Mouse (Mus musculus) frontal cortex, postnatal 36 days (tissue): ENCODE results near the gene D7Ertd443e.

Experiments used
- DNase-seq, 2 experiments: peaks; one replicate each; pipeline ENCODE4 v3.0.0; 2022; ENCODE audit warnings: low spot score in 2 of 2

Gene D7Ertd443e

GRCm38 (mm10) chr7:134289126-134289525 is 96.3 kb downstream of the D7Ertd443e start:
- DNase-seq = no peak

DNA sequence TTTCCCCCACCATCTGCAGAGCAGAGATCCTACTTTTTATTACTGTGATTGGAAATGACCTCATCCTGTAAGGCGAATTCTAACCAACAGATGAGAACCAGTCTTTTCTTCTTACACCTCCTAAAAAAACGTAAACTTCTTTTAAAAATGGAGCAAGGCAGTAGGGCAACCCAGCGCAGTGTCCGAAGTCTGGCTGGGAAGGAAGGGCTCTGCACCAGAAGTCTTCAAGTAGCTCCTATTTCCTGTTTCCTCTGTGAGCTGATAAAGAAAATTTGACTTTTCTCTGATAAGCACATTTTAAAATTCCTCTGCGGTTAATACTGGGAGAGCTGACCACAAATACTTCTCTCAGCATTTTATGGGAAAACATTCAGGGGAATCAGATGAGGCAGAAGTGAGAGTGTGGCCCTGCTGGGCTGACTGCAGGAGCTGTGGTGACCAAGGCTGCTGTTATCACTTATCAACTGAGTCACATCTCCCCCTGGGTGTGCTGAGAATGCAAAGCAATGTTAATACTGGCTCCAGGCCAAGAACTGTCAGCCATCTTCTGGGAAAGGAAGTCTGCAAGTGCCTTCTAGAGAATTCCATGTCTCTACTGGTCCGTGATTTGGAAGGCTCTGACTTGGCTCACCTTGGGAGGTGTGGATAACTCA is 97.8 kb downstream of the D7Ertd443e start:
- no peak for DNase-seq

GRCm38 (mm10) chr7:134272956-134273355 is 112.5 kb downstream of the D7Ertd443e start:
- no peak for DNase-seq

GRCm38 (mm10) chr7:134272421-134272820 is 113.0 kb downstream of the D7Ertd443e start:
- no peak for DNase-seq

DNA sequence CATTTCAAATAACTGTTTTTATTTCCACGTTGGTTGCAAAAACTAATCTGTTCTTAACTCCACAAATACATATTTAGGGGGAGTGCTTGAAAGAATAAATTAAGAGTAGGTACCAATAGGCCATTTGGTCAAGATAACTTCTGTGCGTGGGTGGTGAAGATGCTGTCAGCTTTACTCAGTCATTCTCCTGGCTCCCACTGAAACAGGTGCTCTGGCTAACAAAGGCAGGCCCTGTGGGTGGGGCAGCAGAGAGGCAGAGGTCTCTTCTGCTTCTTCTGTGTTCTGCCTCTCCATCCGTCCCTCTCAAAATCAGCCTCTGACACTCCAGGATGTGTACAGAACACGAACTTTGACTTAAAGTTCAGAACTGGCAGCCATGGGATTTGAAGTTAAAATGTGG is 119.7 kb downstream of the D7Ertd443e start:
- no peak for DNase-seq

- DNase-seq = peak; percentile 52 to 65
Observed at GRCm38 (mm10) chr7:134263146-134263906, 122.1 kb downstream of the D7Ertd443e start.

DNA sequence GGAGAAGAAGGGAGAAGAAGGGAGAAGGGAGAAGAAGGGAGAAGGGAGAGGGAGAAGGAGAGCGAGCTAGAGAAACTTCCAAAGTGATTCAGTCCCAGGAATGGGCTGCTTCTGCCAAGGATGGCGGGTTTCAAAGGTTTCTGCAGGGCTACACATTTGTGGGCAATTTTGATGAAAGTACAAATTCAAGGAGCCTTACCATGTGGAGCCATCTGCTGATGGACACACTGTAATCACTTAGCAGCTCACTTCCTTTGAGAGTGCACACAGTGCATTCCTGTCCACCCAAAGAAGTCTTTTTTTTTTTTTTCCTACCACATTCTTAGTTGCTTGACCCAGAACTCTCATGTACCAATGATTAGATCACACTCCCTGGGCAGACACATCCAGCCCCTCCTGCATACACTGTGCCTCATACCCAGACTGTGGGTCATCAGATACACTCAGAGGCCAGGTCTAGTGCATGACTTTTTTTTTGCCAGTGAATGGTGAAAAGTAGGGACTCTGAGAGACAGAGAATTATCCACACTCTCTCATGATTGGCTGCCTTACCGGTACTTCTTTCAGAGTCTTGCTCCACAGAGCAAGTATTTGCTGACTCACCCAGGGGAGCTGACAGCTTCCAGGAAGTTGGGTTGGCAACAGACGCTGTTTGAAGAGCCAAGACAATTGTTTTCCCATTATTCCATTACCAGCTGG is 124.3 kb downstream of the D7Ertd443e start:
- peak in 1 of 2 experiments; percentile 4 for DNase-seq

DNA sequence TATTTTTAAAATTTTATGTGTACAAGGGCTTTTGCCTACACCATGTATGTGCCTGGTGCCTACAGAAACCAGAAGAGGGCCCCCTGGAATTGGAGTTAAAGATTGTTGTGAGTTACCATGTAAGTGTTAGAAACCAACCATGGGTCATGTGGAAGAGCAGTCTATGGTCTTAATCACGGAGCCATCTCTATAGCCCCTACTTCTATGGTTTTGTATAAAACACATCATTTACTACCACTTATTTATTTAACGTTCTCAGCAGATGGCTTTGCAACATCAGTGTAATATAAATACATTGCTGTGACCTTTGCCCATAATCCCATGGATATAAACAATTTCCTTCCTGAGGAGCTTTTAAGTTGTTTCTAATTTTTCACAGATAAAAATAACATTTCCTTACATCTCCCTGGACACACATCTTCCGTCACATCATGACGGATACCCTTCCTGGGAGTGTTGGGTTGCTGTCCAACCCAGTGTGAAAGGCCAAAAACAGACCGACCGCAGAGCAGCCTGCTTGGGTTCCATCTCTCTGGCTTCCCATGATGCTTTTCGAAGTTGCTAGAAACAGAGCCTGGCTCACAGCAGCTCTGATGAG is 135.1 kb downstream of the D7Ertd443e start:
- no peak for DNase-seq

DNA sequence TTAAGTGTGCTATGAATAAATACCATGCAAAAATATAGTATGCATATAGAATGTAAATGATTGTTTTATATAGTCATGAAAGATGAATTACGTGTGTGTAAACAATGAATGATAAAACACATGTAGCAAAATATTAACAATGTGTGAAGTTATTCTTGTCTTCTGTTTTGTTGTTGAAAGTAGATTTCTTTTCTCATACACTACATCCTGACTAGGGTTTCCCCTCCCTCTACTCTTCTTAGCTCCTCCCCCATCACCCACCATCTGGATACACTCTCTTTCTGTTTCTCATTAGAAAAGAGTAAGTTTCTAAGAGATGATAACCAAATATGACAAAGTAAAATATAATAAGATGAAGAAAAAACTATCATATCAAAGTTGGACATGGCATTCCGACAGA is 137.4 kb downstream of the D7Ertd443e start:
- DNase-seq = no peak

DNA sequence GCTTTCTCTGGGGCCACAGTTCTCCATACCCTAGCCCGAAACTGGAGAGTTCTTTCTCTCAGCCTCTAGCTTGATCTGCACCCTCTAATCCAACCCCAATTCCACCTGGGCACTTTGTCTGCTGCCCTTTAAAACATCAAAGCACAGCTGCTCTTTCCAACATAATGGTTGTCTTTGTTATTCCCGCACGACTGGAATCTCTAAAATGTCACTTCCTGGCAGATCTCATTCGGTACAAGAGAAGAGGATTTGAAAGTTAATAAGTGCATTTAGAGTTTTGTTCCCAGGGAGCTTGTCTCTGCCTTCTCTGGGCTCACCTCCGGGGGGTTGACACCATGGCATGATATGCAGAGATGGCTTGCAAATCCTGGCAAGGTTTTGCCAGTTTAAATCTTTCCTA is 138.8 kb downstream of the D7Ertd443e start:
- no peak for DNase-seq

DNA sequence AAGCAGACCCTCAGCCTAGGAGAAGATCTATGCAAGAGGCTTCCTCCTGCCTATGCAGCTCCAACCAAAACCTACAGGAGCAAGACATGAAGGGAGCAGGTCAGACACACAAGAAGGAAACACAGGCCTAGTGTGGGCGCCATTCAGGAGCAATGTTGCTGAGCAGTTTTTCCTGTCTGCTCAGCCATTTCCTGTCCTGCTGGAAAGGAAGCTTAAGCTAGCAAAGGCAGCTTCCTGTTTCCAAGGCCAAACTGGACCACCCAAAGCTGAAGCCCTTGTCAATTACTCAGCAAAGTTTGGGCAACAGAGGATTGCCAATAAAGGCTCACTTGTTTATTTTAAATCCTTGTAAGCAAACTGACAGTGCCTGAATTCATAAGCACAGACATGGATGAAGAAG is 142.7 kb downstream of the D7Ertd443e start:
- no peak for DNase-seq

DNA sequence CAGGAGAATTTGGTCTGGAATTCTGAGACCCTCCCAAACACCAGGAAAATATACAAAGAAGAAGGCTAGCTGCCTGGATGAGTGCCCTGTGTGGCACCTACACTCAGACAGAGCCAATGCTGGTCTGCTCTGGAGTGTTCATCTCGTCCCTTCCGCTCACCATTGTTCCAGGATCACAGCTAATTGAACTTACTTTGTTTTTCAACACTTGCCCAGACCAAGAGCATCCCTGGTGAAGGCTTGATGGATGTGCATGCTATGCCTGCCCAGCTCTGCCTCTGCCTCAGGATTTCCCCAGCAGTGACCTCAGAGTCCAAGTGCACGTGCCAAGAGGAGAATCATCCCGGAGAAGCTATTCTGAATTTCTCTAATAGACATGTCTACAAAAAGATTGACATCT is 144.2 kb downstream of the D7Ertd443e start:
- DNase-seq = no peak

- DNase-seq = no peak
Observed at GRCm38 (mm10) chr7:134240579-134240978, 144.9 kb downstream of the D7Ertd443e start.

DNA sequence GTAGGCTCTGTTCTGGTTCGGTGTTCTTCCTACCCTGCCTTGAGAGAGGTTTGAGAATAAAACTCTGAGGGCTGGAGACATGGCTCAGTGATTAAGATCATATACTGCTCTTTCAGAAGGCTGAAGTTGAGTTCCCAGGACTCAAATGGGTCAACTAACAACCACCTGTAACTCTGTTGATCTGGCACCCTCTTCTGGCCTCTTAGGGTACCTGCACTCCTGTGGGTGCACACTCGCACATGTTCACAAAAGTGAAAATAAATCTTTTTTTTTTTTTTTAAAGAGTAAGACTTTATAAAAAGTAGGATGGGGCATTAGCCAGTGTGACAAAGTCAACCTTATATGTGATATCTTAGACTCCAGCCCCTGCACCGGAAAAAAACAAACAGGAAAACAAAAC is 146.6 kb downstream of the D7Ertd443e start:
- no peak for DNase-seq

DNA sequence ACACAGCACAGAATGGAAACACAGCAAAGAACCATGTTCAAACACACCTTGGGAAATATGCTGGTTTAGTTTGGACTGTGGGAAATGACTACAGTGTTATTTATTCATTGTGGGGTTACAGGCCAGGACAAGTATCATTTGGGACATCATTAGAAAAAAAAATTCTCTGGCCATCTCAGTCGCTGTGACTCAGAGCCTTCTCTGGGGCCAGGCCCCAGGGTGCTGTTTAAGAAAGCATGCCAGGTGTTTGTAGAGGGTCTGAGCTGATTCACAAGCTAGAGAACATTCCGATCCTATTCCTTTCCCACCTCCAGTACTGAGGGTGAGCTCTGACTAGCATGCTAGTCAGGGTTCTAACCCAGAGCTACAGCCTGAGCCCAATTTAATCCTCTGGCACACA is 148.1 kb downstream of the D7Ertd443e start:
- DNase-seq = no peak

GRCm38 (mm10) chr7:134236727-134237126 is 148.7 kb downstream of the D7Ertd443e start:
- no peak for DNase-seq

DNA sequence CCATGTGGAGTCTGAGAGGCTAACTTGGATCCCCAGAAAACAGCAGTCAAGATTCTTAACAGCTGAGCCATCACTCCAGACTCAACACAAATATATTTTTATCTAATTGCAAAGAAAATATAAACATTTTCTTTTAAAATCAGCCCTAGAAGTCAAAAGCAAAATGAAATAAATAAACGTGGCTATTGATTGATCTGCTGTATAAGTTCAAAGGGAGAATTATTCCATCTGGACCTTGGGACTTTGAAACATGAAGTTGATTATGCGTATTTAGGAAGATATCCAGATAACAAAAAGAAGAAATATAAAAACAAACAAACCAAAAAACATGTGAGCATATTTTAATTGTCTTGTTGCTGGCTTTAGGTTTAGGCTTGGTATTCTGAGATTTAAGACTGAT is 149.9 kb downstream of the D7Ertd443e start:
- DNase-seq = no peak

GRCm38 (mm10) chr7:134231378-134232346 is 153.8 kb downstream of the D7Ertd443e start, which contains the start of gene Adam12:
Gene Adam12 (minus strand): TSS chr7:134232146.
- no peak for DNase-seq

- DNase-seq = no peak
Observed at GRCm38 (mm10) chr7:134230708-134231107, 154.8 kb downstream of the D7Ertd443e start.

DNA sequence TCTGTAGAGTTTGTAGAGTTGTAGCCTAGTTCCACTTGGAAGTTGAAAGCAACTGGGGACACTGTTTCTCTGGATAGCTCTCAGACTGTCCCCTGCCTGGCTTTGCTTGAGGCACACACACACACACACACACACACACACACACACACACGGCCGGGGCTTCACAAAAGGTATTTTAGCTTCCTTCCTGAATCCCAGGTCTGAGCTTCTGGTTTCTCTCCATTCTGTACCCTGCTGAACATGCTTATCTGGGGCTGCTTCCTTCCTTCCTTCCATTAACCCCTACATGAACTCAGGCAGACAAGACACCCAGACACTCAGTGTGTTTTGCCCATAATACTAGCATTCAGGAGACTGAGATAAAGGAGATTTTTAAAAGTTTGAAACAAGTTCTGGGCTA is 155.6 kb downstream of the D7Ertd443e start:
- DNase-seq = no peak
